Mouse (Mus musculus): ENCODE data around the gene Cwc25.

Cwc25 gene

DNA sequence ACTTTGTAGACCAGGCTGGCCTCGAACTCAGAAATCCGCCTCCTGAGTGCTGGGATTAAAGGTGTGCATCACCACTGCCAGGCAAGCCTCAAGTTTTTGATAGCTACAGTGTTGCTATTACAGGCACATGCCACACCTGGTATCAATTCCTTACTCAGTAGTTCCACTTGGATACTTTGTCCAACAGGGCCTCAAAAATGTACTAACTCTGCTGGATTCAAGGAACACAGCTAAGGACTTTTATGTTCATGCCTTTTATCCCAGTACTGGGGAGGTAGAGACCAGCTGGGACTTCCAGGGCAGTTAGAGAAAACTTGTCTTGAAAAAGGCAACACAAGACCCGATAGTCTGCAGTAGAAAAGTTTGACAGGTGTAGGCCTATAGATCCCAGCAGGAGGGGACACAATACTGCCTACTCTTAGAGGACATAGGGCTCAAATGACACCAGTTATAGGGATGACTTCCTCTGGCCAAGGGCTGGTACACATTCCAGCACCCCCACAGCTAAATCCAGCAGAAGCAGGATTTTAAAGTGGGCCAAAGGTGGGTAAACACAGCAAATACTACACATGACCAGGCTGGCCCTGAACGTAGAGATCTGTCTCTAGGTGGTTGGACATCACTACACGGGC lies 10.3 kb upstream of the Cwc25 start:
- DNase-seq (ENCODE audit: low read depth in 1 of 2, low spot score in 2 of 2), result no peak

DNA sequence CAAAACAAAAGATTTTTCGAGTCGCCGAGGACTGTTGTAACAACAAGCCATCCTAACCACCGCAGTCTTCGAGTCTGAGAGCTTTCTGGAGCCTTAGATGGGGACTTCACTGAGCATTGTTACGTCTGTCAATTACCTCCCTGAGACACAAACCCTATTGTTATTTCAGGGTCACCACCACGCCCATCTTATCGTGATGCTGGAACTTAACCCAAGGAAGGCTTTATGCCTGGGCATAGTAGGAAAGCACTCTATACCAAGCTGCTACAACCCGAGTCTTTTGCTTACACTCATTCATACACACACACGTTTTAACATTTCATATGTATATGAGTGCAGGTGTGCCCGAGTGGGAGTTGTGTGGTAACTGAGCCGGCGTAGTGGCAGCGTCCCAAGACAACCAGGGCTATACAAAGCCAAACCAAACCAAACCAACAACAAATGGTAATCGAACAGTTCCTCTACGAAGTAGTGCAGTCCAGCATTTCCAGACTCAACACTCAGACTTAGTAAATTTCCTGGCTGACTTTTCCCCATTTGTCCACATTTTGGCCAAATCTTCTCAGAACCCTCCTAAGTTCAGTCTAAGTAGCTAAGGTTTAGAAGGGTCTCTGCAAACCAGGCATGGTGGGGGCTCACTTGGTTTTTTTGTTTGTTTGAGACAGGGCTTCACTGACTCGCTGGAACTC lies 9.6 kb upstream of the Cwc25 start, which contains the start of gene 1700001P01Rik:
Gene 1700001P01Rik (minus strand): TSS at position 111 of the 689 bp plus-strand sequence.
- DNase-seq (ENCODE audit: low read depth in 1 of 2, low spot score in 2 of 2), result no peak

DNA sequence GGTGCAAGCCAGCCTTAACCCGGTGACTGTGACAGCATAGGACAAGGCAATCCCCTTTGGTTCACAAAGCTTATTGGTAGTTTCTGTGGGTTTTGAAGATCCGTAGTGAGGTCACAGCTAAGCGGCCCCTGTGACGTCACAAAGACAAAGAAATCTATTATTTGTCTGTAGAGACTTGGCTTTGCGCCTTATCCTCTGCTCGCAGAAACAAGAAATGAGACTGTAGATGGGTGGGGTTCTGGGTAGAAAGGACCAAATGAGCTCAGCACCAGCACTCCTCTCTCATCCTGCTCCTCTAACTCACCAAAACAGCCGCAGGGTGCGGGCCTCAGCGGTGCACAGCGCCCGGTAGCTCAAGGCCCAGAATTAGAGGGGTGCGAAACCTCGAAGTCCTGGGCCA lies 8.8 kb upstream of the Cwc25 start:
- no peak for DNase-seq (ENCODE audit: low read depth in 1 of 2, low spot score in 2 of 2)

DNA sequence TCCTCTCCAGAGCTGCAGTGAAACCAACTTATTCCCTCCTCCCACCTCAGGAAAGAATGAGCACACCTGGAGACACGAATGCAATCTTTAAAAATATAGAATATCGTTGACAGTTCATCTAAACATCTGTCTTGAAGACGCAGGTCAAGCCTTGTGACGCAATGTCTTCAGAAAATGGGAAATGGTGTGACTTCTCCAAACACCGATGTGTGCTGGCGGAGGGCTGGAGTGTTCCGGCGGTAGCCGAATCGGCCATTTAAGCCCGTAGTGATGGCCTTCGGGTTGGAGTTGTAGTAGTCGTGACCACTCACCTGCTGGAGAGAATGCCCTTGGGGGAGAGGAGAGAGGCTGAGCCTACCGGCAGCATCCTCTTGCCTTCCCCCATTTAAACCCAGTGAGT lies 5.1 kb upstream of the Cwc25 start:
- no peak for DNase-seq (ENCODE audit: low read depth in 1 of 2, low spot score in 2 of 2)

DNA sequence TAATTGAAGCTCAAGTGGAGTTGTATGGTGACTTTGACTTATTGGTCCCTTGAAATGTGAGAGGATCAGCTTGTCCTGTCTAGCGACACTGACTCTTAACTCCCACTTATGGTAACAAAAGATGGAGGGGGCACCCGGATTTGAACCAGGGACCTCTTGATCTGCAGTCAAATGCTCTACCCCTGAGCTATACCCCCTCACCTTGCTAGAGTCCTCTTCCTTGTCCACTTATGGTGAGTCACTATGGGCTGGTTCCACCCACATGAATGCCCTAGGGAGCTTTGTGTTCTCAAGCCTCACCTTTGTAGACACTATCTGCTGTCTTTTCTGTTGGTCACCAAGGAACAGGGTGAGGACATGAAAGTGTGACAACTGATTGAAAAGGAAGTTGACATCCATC lies 3.3 kb upstream of the Cwc25 start:
- no peak for DNase-seq (ENCODE audit: low read depth in 1 of 2, low spot score in 2 of 2)

DNA sequence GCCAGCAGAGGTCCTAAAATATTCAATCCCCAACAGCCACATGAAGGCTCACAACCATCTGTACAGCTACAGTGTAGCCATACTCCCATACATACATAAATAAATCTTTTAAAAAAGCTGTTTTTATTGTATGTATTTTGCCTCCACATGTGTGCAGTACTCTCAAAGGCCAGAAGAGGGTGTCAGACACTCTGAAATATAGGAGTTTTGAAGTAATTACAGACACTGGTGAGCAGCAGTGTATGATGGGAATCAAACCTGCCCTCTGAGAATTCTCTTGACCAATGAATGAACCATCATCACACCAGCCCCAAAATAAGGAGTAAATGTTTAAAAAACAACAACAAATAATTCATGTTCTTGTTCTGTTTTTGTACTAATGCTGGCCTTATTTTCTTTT lies 4.7 kb downstream of the Cwc25 start:
- DNase-seq (ENCODE audit: low read depth in 1 of 2, low spot score in 2 of 2), result no peak

DNA sequence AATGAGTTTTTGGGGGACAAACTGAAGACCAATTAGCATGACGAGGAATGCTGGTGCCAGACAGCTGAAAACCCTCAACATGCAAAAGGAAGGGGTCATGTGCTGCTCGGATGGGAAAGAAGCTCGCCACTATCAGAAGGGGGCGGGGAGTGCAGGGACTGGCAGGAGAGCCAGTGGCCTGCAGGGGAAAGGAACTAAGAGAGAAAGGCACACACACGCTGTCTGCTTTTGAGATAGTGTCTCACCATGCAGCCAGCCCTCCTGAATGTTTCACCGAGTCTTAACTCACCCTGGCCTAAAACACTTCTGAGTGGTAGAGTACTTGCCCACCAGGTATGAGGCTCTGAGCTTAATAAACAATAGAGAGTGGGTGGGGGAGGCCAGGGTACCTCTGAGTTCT lies 7.4 kb downstream of the Cwc25 start:
- DNase-seq (ENCODE audit: low read depth in 1 of 2, low spot score in 2 of 2), result no peak

DNA sequence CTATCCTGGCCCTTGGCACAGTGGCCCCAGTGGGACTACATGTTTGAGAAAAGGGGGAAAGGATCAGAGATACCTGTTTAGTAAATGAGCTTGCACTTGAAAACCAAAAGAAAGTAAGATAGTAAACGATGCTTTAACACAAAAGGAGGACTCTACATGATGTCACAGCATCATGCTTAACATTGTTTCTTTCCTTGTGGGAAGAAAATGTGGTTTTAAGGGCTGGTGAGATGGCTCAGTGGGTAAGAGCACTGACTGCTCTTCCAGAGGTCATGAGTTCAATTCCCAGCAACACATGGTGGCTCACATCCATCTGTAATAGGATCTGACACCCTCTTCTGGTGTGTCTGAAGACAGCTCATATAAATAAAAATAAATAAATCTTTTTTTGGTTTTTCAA lies 8.2 kb downstream of the Cwc25 start:
- no peak for DNase-seq (ENCODE audit: low read depth in 1 of 2, low spot score in 2 of 2)

DNA sequence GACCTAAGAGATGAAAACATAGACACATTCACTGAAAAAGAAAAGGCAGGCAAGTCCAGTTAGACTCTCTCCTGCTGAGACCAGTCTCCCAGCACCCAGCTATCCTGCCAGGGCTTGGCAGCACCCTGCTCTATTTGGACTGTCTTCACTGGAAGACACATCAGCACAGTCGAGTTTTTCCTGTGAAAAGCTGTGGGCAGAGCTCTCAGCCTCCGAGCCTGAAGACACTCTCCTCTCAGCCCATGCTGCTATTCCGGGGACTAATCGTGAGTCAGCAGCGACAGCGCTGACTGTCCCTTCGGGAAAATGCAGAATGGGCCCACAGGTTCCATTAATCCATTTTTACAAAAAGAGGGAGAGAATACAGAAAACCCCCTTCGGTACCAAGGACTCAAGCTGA lies 13.1 kb downstream of the Cwc25 start:
- no peak for DNase-seq (ENCODE audit: low read depth in 1 of 2, low spot score in 2 of 2)

DNA sequence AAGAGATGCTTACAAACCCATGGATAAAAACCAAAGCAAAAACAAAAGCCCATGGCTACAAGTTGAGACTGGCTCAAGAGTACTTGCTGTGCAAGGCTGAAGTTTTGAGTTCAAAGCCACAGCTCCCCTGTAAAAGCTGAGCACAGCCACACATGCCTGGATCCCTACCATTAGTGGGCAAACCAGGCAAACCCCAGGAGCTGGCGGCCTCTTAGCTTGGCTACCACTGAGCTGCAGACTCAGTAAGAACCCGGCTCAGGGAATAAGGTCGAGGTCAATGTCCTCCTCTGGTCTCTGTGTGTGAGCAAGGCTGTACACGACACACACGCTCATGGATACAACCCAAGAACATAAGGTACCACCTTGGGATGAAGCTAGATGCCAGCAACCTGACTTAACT lies 17.9 kb downstream of the Cwc25 start:
- DNase-seq (ENCODE audit: low read depth in 1 of 2, low spot score in 2 of 2), result no peak

DNA sequence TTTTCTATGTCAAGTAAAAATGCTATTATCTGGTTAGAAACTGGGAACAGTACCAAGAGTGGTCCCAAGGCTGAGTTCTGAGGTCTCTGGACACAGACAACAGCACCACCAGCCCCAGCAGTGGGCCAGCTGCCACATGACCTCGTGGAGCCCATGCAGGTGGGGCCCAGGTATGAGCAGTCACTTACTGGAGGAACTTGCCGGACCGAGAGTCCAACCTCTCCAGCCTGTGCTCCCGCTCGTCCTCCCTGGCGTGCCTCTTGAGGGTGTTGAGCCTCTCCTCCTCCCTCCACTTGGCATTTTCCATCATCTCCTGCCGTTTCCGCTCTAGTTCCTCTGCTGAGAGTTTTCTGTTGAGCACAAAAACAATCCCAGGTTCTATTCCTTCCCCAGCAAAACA lies 18.6 kb downstream of the Cwc25 start:
- no peak for DNase-seq (ENCODE audit: low read depth in 1 of 2, low spot score in 2 of 2)

DNA sequence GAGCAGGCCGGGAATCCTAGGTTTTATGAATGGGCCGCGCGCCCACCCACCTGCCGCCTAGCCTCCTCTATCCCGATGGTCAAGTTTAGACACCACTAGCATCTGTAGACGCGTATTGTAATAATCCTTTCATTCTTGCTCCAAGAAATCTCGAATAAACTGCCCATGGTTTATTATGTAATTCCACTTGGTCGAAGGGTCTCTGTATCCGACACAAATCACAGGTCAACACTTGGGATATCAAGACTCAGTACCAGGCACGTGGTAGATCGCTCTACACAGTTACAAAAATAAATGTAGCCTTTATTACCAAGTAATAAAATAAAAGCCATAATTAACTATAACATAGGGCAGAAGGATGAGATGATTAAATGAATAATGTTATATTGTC lies 21.0 kb downstream of the Cwc25 start:
- DNase-seq (ENCODE audit: low read depth in 1 of 2, low spot score in 2 of 2), result no peak

DNA sequence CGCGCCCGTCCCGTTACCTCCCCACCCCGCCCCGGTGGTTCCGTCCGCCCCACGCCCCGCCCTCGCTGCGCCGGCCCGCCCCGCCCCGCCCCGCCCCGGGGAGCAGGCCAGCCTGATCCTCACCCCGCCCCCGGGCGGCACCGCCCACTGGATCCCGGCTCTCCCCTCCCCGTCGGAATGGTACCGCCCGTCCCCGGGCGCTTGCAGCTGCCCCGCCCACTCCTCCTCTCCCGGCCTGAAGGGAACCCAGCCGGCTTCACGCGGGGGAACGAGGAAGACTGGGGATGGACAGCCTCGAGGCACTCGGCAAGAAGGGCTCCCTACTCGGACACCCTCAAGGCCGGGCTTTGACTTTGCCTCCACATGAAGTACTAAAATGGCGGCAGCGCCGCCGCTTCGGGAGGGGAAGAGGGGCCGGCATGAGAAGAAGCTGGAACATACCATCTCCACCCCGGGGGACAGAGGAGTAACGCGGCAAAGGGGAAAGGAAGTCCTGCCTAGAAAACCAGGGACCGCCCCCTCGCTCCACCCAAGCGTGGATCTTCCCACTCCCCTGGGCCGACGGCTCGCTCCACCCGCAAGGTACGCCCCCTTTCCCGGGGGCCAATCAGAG lies 21.5 kb downstream of the Cwc25 start:
- peak; percentile 95 to 96 for DNase-seq (ENCODE audit: low read depth in 1 of 2, low spot score in 2 of 2)

DNA sequence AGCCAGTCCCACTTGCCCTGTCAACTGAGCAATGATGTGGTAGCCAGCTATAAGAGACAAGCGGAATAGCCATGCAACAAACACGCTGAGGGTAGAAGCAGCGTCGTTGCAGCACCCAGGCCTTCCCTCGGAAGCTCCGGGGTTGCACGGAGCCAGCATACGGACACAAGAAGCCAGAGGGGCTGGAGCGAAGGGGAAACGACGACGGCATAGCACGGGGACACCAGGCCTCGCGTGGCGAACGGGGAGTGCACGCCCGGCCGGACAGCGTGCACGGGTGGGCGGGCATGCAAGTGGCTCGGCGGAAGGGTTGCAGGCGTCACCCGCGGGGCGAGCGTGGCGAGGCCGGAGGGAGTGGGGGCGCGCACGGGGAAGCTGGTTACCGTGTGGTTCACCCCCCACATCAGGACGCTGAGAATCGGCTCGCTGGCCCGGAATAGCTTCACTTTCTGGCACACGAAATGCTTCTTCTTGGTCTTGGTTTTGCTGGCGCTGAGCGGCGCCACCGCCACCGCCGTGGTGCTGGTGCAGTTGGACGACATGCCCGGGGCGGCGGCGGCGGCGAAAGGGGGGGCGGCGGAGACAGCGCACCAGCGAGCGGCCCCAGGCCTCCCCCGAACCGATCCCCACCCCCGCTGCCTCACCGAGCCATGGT lies 22.2 kb downstream of the Cwc25 start, which contains the start of gene Pip4k2b:
Gene Pip4k2b (minus strand): TSS at position 642 of the 655 bp plus-strand sequence.
- DNase-seq (ENCODE audit: low read depth in 1 of 2, low spot score in 2 of 2), result peak in 1 of 2 experiments; percentile 10

DNA sequence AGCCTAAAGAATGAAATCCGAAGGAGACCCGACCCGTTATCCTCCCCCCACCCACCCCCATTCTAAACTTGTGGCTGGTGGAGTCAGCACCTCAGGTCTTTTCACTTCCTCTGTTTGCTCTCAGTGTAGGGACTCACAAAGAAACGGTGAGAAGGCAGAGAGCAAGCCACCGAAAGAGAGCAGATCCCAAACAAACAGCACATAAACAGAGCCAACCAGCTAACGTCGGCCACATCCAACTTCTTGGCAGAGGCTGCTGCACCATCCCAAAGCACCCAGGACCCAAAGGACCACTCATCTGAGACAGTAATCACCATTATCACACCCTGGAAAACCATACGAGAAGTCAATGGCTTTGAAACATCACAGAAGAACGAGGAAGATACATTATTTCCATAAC lies 22.9 kb downstream of the Cwc25 start:
- no peak for DNase-seq (ENCODE audit: low read depth in 1 of 2, low spot score in 2 of 2)

DNA sequence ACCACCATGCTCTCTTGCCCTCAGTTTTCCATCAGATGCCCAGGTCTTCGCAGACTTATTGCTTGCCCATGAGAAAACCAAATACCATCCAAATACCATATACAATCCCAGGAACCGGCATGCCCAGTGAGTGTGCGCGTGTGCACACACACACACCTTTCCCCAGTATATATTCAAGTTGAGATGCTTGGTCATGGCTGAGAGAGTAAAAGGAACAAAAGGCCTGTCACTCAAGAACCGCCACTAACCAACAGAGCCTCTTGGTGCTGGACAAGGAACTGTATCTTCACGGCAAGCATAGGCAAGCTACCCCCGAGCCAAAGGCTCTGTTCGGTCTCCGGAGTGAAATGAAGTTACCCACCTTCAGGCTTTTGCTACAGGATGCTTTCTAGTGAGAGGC lies 23.8 kb downstream of the Cwc25 start:
- no peak for DNase-seq (ENCODE audit: low read depth in 1 of 2, low spot score in 2 of 2)

DNA sequence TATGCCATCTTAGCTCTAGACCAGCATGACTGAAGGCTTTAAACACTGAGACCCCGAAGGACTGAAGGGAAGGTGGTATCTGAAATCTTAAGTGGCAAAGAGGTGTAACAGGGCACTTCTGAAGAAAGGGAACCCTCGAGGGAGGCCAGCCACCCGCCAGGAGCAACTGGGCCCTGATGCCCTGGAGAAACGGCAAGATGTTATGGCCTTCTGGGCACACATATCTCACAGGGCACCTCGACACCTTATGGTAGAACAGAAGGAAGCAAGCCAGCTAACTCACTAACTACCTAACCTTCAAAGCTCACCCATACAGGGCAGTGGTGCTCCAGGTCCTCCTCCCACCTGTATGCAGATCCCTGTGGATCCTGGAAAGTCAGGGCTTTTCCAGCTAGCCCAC lies 24.2 kb downstream of the Cwc25 start:
- DNase-seq (ENCODE audit: low read depth in 1 of 2, low spot score in 2 of 2), result no peak

DNA sequence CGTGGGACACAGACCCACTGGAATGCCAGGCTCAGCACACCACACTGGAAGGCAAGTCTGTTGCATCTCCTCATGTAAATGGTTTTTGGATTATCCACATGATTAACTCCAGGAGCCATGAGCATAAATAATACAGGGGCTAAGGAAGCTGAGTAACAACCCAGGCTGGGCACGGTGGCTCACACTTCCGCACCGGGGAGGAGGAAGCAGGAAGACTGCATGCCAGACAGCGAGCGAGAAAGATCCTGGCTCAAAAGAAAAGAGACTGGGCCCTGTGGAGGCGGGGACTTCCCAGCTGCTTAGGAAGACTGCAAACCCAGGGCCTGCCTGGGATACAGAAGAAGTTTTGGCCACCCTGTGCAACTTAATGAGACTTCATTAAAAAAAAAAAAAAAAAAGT lies 26.2 kb downstream of the Cwc25 start:
- no peak for DNase-seq (ENCODE audit: low read depth in 1 of 2, low spot score in 2 of 2)

DNA sequence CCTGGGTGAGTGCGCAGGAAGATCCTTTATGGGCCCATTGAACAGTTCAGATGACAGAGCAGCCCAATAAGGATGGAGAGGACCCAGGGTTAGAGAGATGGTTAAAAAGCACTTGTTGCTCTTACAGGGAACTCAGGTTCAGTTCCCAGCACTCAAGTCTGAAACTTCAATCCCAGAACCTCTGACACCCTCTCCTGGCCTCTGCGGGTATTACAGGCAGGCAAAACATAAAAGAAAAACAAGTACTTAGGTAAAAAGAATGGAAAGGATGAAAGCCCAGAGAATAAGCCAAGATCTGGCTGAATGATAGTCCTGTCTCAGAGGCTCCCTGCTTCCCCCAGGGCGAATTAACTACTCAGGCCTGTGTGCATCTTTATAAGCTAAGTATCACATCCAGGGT lies 27.2 kb downstream of the Cwc25 start:
- no peak for DNase-seq (ENCODE audit: low read depth in 1 of 2, low spot score in 2 of 2)

DNA sequence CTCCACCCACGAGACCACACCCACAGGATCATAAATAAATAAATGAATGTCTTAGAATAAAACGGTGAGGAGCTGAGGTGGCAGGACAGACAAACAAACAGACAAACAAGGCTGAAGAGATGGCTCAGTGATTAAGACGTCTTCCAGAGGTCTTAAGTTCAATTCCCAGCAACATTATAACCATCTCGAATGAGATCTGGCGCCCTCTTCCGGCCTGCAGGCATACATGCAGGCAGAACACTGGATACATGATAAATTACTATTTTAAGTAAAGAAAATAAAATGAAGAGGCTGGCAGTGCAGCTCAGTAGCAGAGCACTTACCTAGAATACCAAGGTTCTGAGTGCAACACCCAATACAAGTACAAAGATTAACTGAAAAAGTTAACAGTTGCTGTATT lies 27.7 kb downstream of the Cwc25 start:
- no peak for DNase-seq (ENCODE audit: low read depth in 1 of 2, low spot score in 2 of 2)

DNA sequence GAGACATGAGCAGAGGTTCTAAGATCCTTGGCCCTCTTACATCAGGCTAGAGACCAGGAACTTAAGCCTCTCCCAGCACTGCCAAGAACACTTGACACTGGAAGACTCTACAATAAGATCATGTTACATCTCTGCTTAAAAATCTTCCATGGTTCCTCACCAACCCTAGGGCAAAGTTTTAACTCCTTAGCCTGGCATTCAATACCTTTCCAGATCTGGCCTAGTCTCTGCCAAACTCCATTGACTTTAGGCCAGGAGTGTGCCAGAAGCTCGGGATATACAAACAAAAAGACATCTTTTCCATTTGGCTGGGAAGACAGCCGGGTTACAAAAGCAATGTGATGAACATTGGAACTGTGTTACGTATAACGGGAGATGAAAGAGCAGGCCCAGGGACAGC lies 28.8 kb downstream of the Cwc25 start:
- no peak for DNase-seq (ENCODE audit: low read depth in 1 of 2, low spot score in 2 of 2)

DNA sequence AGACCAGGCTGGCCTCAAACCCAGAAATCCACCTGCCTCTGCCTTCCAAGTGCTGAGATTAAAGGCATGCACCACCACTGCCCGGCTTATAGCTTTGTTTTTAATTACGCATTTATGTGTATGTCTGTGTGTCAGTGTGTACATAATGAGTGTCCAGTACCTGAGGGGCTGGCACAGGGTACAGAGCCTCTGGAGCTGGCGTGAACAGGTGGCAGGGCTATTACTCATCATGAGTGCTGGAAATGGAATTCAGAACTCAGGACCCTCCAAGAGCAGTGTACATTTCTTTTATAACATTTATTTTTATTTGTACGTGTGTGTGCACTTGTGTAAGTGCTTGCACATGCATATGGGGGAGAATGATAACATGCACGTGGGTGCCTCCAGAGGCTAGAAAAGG lies 29.7 kb downstream of the Cwc25 start:
- no peak for DNase-seq (ENCODE audit: low read depth in 1 of 2, low spot score in 2 of 2)
